Mouse (Mus musculus) heart, embryonic 14.5 days (tissue): Measurements from ENCODE around the gene Opn4. TPM values are rescaled to one million over a fixed set of nuclear protein-coding genes. Genes with fewer than 3 reads are reported as not detected.

ENCODE experiments used
- ATAC-seq: fragments of 200-750 bp; cut with Nextera tagmentation; 2 replicates; pipeline ENCODE4 v1.8.0; 2017; ENCODE audit warnings: low read depth, moderate TSS enrichment; ENCODE audit not compliant: insufficient number of reproducible peaks, insufficient read depth, low FRiP score
- H3K27ac ChIP-seq, 2 experiments: fragments of 200-500 bp in 1 of 2; fragments of 300-500 bp in 1 of 2; sonication (generic) in 1 of 2; replicated peaks in 1 of 2; 2 replicates each; pipeline ENCODE4 v1.5.1; 2012 to 2014; ENCODE audit warnings: low read depth in 2 of 2, low read length in 2 of 2, control low read depth in 1 of 2, mild to moderate bottlenecking in 1 of 2, mixed read lengths in 1 of 2; ENCODE audit not compliant: control insufficient read depth in 1 of 2, insufficient read depth in 1 of 2
- H3K27me3 ChIP-seq: fragments of 300-500 bp; sonication (generic); 2 replicates; pipeline ENCODE4 v1.6.1; 2014; ENCODE audit warnings: mild to moderate bottlenecking, low read length, control low read depth; ENCODE audit not compliant: control insufficient read depth, insufficient read depth
- H3K36me3 ChIP-seq: fragments of 300-500 bp; sonication (generic); 2 replicates; pipeline ENCODE4 v1.6.1; 2014; ENCODE audit warnings: mild to moderate bottlenecking, control low read depth, low read length, mixed read lengths; ENCODE audit not compliant: control insufficient read depth, insufficient read depth
- H3K4me1 ChIP-seq, 2 experiments: fragments of 200-500 bp in 1 of 2; fragments of 300-500 bp in 1 of 2; sonication (generic) in 1 of 2; 2 replicates each; pipeline ENCODE4 v1.6.1; 2012 to 2014; ENCODE audit warnings: low read length in 2 of 2, control low read depth in 1 of 2, mixed read lengths in 1 of 2; ENCODE audit not compliant: control insufficient read depth in 2 of 2, insufficient read depth in 2 of 2
- H3K4me2 ChIP-seq: fragments of 300-500 bp; sonication (generic); 2 replicates; pipeline ENCODE4 v1.6.1; 2014; ENCODE audit warnings: mild to moderate bottlenecking, low read length
- H3K4me3 ChIP-seq, 2 experiments: fragments of 200-500 bp in 1 of 2; fragments of 300-500 bp in 1 of 2; sonication (generic) in 1 of 2; 2 replicates each; pipeline ENCODE4 v1.5.1; 2012 to 2014; ENCODE audit warnings: low read length in 2 of 2, mild to moderate bottlenecking in 2 of 2, control low read depth in 1 of 2, low read depth in 1 of 2, moderate library complexity in 1 of 2; ENCODE audit not compliant: control insufficient read depth in 1 of 2, insufficient read depth in 1 of 2
- H3K9ac ChIP-seq: fragments of 300-500 bp; sonication (generic); 2 replicates; pipeline ENCODE4 v1.6.1; 2014; ENCODE audit warnings: mild to moderate bottlenecking, low read length
- H3K9me3 ChIP-seq: fragments of 300-500 bp; sonication (generic); 2 replicates; pipeline ENCODE4 v1.6.1; 2016; ENCODE audit warnings: low read length, control low read depth; ENCODE audit not compliant: control insufficient read depth
- WGBS: fragments of 180-500 bp; shearing (Covaris S2); extraction: QIAGEN DNeasy Blood & Tissue Kit; methylation state at CpG from one replicate; pipeline ENCODE4 v1.1.7; 2014; 5-methylcytosine and 5-hydroxymethylcytosine counted together
- polyA plus RNA-seq: library from polyadenylated mRNA; unstranded; fragments of >200 nt; fragmentation: Nextera tagmentation; extraction: Ambion mirVana; gene quantifications from 2 replicates; pipeline ENCODE4 v1.2.1, GENCODE M21; 2014

Gene Opn4
- polyA plus RNA-seq, 1 experiment from 2014 or later = 5.2 TPM

DNA sequence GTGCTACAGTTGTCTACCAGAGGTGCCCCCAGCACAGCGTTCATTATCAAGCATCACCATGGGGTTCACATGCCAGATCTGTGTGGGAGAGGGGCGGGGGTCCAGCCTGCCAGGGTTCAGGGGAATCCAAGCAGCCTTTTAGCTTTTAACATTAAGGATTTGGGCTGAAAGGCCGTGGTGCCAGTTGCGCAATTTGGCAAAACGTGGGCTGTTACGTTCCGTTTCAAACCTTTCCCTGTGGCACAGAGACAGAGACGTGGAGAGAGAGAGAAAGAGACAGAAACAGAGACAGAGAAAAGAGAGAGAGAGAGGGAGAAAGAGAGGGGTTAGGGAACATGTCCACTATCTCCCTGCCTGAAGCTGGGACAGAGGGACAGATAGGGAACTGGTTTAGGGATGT, 38.3 kb downstream of the Opn4 start:
- Histone ChIP-seq H3K4me2 (no peak overlapping the region), H3K4me1 (peaks cover 27 to 43% of the 10 kb centered on the region in 2 experiments), H3K27ac (peak overlapping the region in 1 of 2 experiments; percentile 31; a peak in 2 of 4 replicates), H3K27me3 (no peaks in the 10 kb centered on the region), H3K36me3 (peaks cover 75% of the 10 kb centered on the region), H3K9ac (no peak overlapping the region), H3K4me3 (no peak overlapping the region), H3K9me3 (no peaks in the 10 kb centered on the region)
- no peak for ATAC-seq
- WGBS = 89% methylated on average over 8 of the region's 8 CpGs

- no peak for ATAC-seq
- Histone ChIP-seq H3K9me3 (no peaks in the 10 kb centered on the region), H3K4me1 (peaks cover 8 to 30% of the 10 kb centered on the region in 2 experiments; a peak in 3 of 4 replicates), H3K36me3 (peaks cover 97% of the 10 kb centered on the region), H3K9ac (no peak overlapping the region), H3K27me3 (no peaks in the 10 kb centered on the region), H3K27ac (no peak overlapping the region), H3K4me3 (no peak overlapping the region), H3K4me2 (no peak overlapping the region)
- WGBS = 83% methylated on average over 9 of the region's 9 CpGs
Measured at GRCm38 (mm10) chr14:34558947-34559346, 41.0 kb downstream of the Opn4 start.

DNA sequence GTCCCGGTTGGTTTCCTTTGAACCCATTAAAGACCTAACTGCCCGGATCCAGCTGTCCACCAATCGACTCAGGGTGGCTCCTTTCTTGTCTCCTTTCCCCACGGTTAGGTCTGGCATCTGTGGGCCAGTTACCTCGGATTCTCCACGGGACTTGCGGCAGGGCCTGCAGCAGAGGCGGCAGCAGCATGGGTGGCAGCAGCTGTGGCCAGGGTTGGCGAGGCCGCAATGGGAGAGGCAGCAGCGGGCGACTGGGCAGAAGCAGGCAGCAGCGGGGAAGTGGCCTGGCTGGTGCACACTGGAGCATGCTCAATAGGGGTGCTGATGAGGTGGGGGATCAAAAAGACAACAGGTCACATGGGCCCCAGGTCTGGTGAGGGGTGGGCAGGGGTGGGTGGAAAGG, 44.7 kb downstream of the Opn4 start:
- no peak overlapping the region for H3K9ac ChIP-seq
- H3K9me3 ChIP-seq = no peaks in the 10 kb centered on the region
- H3K27ac ChIP-seq = peak overlapping the region; percentile 41 to 68; a peak in 3 of 4 replicates
- peaks cover 9 to 23% of the 10 kb centered on the region in 2 experiments; a peak in 3 of 4 replicates for H3K4me1 ChIP-seq
- 60% methylated on average over 13 of the region's 13 CpGs for WGBS
- no peaks in the 10 kb centered on the region for H3K27me3 ChIP-seq
- ATAC-seq = no peak
- 0 out of 2 replicates have a peak overlapping the region, but pooled peaks have one; percentile 6 for H3K4me2 ChIP-seq
- H3K4me3 ChIP-seq = no peak overlapping the region
- peaks cover 98% of the 10 kb centered on the region for H3K36me3 ChIP-seq

DNA sequence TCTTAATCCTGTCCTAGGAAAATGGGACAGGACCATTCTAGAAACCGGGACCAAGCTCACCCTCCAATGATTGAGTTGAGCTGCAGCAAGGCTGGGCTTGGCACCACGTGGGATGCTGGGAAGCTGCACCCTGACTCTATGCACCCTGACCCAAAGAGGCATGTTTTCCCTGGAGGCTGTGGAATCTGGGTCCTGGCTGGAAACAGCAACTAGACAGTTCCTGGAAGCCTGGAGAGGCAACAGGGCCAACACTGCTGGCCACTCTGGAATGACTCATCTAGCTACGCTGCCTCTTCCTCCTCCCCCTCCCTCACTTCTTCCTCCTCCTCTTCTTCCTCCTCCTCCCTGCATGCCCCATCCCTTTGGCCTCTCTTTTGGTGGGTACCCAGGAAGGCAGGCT, 45.9 kb downstream of the Opn4 start:
- Histone ChIP-seq H3K9me3 (no peaks in the 10 kb centered on the region), H3K9ac (no peak overlapping the region), H3K27me3 (no peaks in the 10 kb centered on the region), H3K36me3 (peaks cover 97% of the 10 kb centered on the region), H3K4me1 (peaks cover 13 to 34% of the 10 kb centered on the region in 2 experiments), H3K27ac (peak overlapping the region in 1 of 2 experiments; percentile 16; a peak in 1 of 4 replicates), H3K4me2 (no peak overlapping the region), H3K4me3 (no peak overlapping the region)
- 59% methylated on average over 3 of the region's 3 CpGs for WGBS
- no peak for ATAC-seq

GRCm38 (mm10) chr14:34553470-34553869, 46.5 kb downstream of the Opn4 start:
- WGBS = 74% methylated on average over 6 of the region's 6 CpGs
- peaks cover 18 to 40% of the 10 kb centered on the region in 2 experiments for H3K4me1 ChIP-seq
- no peak overlapping the region for H3K9ac ChIP-seq
- H3K27ac ChIP-seq = no peak overlapping the region
- ATAC-seq = no peak
- no peak overlapping the region for H3K4me2 ChIP-seq
- peaks cover 96% of the 10 kb centered on the region for H3K36me3 ChIP-seq
- no peak overlapping the region for H3K4me3 ChIP-seq
- no peaks in the 10 kb centered on the region for H3K9me3 ChIP-seq
- no peaks in the 10 kb centered on the region for H3K27me3 ChIP-seq

- H3K36me3 ChIP-seq = peaks cover 91% of the 10 kb centered on the region
- 86% methylated on average over 5 of the region's 5 CpGs for WGBS
- no peak overlapping the region for H3K4me3 ChIP-seq
- no peak for ATAC-seq
- peaks cover 19 to 45% of the 10 kb centered on the region in 2 experiments for H3K4me1 ChIP-seq
- H3K27ac ChIP-seq = no peak overlapping the region
- H3K9ac ChIP-seq = no peak overlapping the region
- H3K27me3 ChIP-seq = no peaks in the 10 kb centered on the region
- H3K9me3 ChIP-seq = no peaks in the 10 kb centered on the region
- H3K4me2 ChIP-seq = no peak overlapping the region
Measured at GRCm38 (mm10) chr14:34552226-34552625, 47.7 kb downstream of the Opn4 start.

DNA sequence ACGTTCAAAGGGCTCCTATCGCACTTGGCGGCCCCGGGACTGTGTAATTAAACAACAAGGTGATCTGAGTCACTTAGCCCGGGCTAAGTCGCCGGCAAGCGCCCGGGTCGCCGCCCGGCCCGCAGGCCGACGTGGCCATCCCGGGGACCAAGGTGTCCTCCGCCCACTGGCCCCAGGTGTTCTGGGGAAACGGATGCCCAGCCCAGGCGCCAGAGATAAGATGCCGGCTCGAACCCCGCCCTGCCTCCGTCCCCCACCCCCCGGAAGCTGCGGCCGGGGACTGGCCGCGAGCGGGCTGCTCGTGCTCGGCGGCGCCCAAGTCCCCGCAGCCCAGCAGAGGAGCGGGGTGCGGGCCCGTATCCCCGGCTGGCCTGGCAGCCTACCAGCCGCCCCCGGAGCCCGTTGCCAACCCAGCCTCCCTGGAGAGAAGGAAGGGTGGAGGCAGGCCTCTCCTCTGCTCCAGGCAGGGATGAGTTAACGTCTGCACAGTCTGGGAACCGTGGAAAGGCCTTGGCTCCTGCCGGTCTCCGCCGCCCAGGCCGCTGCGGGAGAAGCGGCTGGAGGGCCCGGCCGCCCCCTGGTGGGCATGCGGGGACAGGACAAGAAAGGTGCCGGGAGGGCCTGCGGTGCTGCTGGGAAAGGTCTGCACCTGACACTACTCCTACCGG, 50.8 kb downstream of the Opn4 start:
- Histone ChIP-seq H3K36me3 (peaks cover 85% of the 10 kb centered on the region), H3K27ac (peak overlapping the region; percentile 63 to 82), H3K9me3 (no peaks in the 10 kb centered on the region), H3K4me3 (peak overlapping the region; percentile 55 to 64), H3K4me2 (peak overlapping the region; percentile 79), H3K27me3 (peaks cover 4% of the 10 kb centered on the region; the same call in 1 of the 2 replicates), H3K9ac (peak overlapping the region; percentile 80), H3K4me1 (peaks cover 29 to 56% of the 10 kb centered on the region in 2 experiments)
- peak; percentile 78 for ATAC-seq
- WGBS = under 1% methylated on average over 55 of the region's 55 CpGs
